Mouse (Mus musculus): ENCODE results near the gene Cpsf2. TPM values are rescaled to one million over a fixed set of nuclear protein-coding genes. Genes with fewer than 3 reads are reported as not detected.

Cpsf2 gene
- total and polyA plus RNA-seq, 2 experiments from 2014 or later = 19.7 to 26.9 TPM

DNA sequence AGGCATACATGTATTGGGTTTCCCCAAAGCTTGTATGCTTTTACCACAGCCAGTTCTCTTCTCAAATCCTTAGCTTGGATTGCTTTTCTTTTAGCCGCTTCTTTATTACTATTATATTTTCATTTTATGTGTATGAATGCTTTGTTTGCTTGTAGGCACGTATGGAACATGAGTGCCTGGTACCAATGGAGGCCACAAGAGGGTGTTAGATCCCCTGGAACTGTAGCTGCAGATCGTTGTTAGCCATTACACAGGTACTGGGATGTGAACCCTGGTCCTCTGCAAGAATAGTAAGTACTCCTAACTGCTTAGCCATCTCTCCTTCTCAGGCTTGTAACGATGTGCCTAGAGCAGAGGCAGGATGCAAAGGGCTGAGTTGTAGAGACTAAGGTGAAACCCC, 78.4 kb downstream of the Cpsf2 start:
- 92% methylated on average over 4 of the region's 4 CpGs for WGBS
- H3K4me1 ChIP-seq (ENCODE audit: insufficient read depth, low read length) = peaks cover 6% of the 10 kb centered on the region; the same call in 1 of the 2 replicates
- no peaks in the 10 kb centered on the region for H3K27me3 ChIP-seq (ENCODE audit: insufficient read depth, low read length)
- H3K27ac ChIP-seq = no peak overlapping the region
- TF ChIP-seq CTCF (IDR thresholded peaks at IDR 0.05; ENCODE audit: low read depth) = 0 out of 2 replicates have a peak, but pooled peaks have one; percentile 4
- H3K4me2 ChIP-seq (ENCODE audit: low read depth, low read length) = no peak overlapping the region
- H3K9me3 ChIP-seq (ENCODE audit: low read length) = no peaks in the 10 kb centered on the region
- H3K4me3 ChIP-seq (ENCODE audit: low read length) = no peak overlapping the region
- ATAC-seq = no peak
- H3K36me3 ChIP-seq (ENCODE audit: insufficient read depth, low read length) = no peaks in the 10 kb centered on the region
- H3K9ac ChIP-seq (replicated peaks; ENCODE audit: low read length) = no peak overlapping the region
- no peak for DNase-seq (ENCODE audit: low spot score)

DNA sequence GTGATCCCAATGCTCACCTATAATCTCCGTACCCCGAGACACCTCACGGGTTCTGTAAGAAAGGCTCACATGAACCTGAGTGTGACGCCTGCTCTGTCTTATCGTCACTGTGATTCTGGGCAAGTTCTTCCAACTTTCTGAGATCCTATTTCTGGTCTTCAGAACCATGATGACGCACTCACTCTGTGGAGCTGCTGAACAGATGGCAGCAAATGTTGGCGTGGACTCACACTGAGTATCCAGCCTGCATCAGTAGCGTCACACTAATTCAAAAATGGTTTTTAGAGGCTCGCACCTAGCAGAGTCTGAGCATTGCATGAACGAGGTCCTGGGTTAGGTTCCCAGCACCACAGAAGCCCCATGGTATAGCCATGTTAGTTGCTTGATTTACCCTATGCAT, 80.0 kb downstream of the Cpsf2 start:
- Histone ChIP-seq H3K27ac (no peak overlapping the region), H3K4me1 (ENCODE audit: insufficient read depth, low read length) (peaks cover 6% of the 10 kb centered on the region; the same call in 1 of the 2 replicates), H3K36me3 (ENCODE audit: insufficient read depth, low read length) (no peaks in the 10 kb centered on the region), H3K9ac (replicated peaks; ENCODE audit: low read length) (no peak overlapping the region), H3K4me3 (ENCODE audit: low read length) (no peak overlapping the region), H3K4me2 (ENCODE audit: low read depth, low read length) (no peak overlapping the region), H3K27me3 (ENCODE audit: insufficient read depth, low read length) (no peaks in the 10 kb centered on the region), H3K9me3 (ENCODE audit: low read length) (no peaks in the 10 kb centered on the region)
- TF ChIP-seq CTCF (IDR thresholded peaks at IDR 0.05; ENCODE audit: low read depth) = no peak
- 90% methylated on average over 10 of the region's 10 CpGs for WGBS
- ATAC-seq (no peak), DNase-seq (ENCODE audit: low spot score) (no peak)

Other genes starting within 250 kb of the Cpsf2 start
- 7.8 and 16.8 TPM in 2 replicates for gene Fbln5, start 156.9 kb upstream of the Cpsf2 start, total RNA-seq (2014; rRNA removed)
- gene Fbln5, start 156.9 kb upstream of the Cpsf2 start, polyA plus RNA-seq (2015; fragmentation: Nextera tagmentation; extraction: Ambion mirVana) = 21.8 and 23.5 TPM in 2 replicates
- gene Trip11, start 62.7 kb upstream of the Cpsf2 start, total RNA-seq (2014; rRNA removed) = 11.1 and 16.7 TPM in 2 replicates
- gene Trip11, start 62.7 kb upstream of the Cpsf2 start, polyA plus RNA-seq (2015; fragmentation: Nextera tagmentation; extraction: Ambion mirVana) = 30.9 and 31.8 TPM in 2 replicates
- 8.3 and 24.2 TPM in 2 replicates for gene Atxn3, start 17.7 kb upstream of the Cpsf2 start, total RNA-seq (2014; rRNA removed)
- gene Atxn3, start 17.7 kb upstream of the Cpsf2 start, polyA plus RNA-seq (2015; fragmentation: Nextera tagmentation; extraction: Ambion mirVana) = 7.6 and 8.9 TPM in 2 replicates
- 4.5 and 7.2 TPM in 2 replicates for gene Slc24a4, start 152.7 kb downstream of the Cpsf2 start, total RNA-seq (2014; rRNA removed)
- gene Slc24a4, start 152.7 kb downstream of the Cpsf2 start, polyA plus RNA-seq (2015; fragmentation: Nextera tagmentation; extraction: Ambion mirVana) = 2.0 and 2.3 TPM in 2 replicates

Measured in hindbrain, postnatal 0 days (tissue).